Mouse (Mus musculus) testis, postnatal 14 days (tissue): ENCODE results near the gene Chkb.
A peak's percentile ranks its signal among the peaks of the same experiment; 100 is the strongest.
"Not testable (repeated sequence)": the region's sequence is repeated elsewhere in the genome, so short reads cannot be mapped to it uniquely, and the experiment has no call there.

Experiments used
- DNase-seq: peaks from one replicate; pipeline ENCODE4 v3.0.0; 2021; ENCODE audit warnings: low spot score

Gene Chkb

DNA sequence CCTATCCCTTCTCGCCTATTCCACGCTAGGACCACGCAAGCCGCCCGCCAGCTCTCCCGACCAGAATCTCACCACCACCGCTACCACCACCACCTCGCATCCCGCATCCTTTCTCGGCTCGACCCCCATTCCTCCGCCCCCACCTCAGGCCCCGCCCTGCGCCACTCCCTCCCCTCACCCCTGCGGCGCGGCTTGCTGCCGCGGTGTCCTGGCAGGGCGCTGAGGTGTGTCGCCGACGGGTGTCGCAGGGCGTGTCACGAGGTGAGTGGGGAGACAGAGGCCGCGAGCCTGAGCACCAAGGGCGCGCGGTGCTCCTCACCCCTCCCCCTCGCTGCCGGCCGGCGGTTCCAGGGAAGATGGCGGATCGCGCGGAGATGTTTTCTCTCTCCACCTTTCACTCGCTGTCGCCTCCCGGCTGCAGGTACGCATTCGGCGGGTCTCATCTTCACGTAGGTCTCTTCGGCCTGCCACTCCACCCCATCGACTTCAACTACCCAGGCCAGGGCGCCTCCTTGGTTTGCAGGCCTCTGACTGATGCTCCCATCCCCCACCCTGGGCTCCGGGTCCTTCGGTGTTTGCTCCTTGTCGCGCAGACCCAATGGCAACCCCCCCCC, 24.3 kb upstream of the Chkb start, which contains the start of gene Mapk8ip2:
Mapk8ip2 (plus strand) TSS at position 49 of the 614 bp plus-strand sequence.
- peak; percentile 41 for DNase-seq

DNA sequence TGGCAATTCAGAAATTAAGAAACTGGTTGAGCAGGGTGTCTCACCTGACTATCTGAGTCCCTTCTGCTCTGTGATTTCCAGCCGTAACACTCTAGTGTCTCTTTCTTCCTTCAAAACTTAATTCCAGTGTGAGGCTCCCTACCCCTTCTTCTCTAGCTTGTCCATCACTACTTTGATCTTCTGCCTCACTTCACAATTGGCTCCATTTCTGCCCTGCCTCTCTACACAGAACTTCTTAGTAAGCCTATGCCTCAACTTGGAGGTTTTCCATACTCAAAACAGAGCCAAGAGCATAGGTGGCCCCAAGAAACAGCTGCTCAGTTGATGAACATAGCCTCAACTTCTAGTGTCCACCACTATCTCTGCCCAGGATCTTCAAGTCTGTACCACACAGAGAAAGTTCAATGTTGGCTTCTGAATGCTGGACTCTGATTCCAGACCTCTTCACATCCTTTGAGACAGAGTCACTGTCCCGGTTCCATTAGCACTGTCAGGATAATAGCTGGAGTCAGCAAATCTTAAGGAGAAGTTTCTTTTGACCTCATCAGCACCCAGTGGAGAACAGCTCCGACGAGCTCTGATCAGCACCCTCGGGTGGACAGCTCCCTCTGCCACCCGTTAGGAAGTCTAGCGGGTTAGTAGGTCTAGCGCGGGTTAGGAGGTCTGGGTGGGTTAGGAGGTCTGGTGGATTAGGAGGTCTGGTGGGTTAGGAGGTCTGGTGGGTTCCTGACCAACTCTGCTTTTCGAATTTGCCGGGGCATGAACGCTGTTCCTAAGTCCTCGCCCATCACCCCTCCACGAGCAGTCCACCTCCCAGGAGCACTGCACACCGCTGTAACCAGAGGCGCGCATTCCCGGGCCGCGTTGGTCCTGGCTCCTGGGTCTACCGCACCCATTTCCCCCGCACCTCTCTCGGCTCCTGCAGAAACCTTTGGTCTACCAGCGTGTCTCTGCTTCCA, 23.5 kb upstream of the Chkb start:
- peak; percentile 69 for DNase-seq

DNA sequence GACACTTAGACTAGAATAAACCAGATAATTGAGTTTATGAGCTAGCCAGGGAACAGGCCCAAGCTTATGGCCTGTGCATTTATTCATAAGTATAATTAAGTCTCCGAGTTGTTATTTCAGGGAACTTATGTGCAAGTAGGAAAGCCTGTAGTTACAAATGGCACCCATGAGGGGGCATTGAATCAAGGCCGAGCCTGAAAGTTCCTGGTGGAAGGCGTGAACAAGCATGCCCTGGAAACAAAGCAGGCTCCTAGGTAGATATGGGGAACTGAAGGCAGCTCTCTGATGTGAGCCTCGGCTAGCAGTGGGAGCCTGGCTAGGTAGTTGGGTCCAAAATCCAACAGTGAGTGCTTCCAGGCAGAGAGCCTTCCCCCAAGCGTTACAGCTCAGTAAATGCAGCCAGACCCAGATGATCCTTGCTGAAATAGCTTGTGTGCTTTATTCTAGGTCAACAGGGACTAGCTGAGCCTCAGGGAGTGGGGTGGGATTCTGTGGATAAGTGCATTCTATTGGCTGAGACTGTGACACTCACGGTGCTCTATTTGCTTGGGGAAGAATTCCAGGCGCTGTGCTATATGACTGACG, 12.9 kb upstream of the Chkb start:
- DNase-seq, result no peak

DNA sequence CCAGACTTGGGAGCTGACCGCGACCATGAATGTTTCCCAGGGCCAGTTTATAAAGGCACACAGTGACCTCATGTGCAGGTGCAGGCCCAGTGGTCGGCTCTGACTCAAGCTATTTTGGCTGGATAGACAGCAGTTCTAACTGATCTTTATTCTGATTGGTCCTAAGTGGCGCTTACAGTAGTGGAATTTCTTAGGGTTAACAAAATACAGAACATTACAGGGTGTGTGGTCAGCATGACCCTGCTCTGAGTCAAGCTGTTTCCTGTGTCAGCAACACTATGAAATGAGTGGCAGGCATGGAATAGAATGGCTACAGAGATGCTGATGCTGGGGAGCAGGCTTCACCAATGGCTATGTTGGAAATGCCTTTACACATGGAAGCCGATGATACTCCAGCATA, 6.2 kb upstream of the Chkb start:
- DNase-seq, result no peak

DNA sequence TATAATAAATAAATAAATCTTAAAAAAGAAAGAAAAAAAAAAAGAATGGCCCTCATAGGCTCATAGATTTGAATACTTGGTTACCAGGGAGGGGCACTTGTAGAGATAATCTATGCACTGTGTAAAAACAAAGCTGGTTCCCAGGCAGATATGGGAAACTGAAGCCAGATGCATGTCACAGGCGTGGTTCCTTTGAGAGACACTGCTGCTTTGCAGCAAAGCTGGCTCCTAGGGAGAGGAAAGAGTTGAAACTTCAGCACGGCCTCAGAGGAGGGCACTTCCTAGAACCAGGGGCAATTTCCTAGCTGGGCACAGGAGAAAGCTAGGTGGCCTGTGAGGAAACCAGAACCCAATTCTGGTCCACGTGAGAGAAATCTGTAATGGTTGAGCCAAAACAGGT, 4.4 kb upstream of the Chkb start:
- DNase-seq, result no peak

DNA sequence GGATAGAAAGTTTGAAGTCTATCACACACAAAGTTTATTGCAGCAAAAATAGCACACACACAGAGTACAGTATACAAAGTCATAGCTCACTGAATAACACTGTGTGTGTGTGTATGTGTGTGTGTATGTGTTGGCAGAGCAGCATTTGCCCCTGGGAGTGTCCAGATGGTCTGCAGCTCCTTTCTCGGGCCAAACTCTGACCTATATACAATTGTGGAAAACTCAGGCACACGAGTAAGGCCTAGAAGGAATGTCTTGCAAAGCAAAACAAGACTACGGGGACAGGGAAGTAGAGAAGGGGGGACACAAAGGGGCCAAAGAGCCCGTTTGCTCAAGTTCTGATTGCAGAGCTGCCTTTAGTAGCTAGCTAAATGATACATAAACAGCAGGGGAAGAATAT, 3.2 kb upstream of the Chkb start:
- DNase-seq, result no peak

DNA sequence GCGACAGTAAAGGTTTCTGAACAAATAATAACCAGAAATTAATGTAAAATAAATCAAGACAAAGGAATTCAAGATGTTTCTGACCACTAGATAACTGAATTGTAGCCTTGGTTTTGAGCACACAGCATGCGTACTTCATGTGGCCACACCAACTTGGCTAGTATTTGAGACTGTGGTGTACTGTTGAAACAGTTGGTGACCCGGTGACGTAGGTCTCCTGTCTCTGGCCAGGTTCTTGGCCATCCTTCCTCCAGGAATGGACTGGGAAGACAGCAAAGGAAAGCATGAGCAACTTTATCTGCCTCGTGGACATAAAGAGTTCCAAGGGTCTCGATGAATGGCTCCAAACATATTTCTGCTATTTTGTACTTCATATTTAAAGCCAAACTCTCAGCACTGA, 2.1 kb upstream of the Chkb start:
- no peak for DNase-seq

DNA sequence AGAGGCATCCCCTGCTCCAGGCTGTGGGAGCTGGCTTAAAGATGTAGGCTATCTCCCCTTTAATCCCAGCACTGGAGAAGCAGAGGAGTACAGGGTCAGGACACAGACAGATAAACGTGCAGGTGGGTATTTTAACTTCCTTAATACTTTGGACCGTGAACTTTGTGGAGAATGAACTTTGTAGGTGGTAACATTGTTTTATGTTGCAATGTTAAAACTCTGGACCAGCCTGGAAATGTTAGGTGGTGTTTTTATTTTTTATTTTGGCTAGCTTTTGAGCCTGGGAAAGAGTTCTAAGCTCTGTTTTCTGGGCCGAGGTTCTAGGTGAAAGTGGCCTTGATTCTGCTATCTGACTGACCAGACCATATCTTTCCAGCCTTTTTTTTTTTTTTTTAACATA, 1.6 kb upstream of the Chkb start:
- DNase-seq, result no peak

DNA sequence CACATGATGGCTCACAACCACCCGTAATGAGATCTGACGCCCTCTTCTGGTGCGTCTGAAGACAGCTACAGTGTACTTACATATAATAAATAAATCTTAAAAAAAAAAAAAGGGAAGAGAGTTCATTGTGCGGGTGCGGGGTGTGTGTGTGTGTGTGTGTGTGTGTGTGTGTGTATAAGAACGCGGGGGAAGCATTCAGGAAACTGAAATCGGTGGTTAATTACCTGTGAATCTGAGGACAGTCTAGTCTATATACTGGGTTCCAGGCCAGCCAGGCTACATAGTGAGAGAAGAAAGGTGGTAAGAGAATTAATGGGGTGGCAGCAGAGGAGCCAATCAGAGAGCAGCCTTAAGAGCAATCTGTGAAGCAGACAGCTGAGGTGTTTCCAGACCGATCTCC, 1.1 kb upstream of the Chkb start:
- DNase-seq, result not testable (repeated sequence)

DNA sequence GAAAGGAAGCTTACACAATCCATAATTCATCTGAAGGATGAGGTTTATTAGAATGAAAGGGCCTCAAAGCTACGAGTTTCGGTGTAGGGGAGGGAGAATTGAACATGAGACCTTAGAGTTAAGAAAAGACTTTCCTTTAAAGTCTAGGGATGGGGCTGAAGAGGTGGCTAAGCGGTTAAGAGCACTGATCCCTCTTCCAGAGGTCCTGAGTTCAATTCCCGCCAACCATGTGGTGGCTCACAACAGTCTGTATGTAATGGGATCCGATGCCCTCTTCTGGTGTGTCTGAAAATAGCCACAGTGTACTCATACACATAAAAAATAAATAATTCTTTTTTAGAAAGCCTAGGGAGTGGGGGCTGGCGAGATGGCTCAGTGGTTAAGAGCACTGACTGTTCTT, 633 bp upstream of the Chkb start:
- DNase-seq, result no peak

DNA sequence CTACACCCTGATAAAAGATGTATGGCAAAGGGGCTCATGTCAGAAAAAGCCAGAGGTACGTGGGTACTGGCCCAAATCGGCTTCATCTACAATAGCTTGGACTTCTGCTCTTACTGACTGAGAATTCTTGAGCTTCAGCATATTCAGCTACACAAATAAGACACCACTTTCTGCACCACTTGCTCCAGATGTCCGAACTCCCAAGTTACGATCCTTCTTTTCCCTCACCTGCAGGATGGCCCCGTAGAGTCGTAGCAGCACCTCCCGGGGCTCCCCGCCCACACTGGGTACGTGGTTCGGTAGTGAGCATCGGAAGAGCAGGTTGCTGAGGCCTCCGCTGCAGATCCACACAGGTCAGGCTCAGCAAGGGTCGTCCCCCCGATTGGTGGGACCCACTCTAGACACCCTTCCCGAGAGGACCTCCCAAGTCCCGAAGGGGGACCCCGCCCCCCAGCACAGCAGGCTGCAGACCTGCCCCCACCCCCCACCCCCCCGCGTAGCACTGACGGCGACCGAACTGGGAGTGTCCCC, 822 bp downstream of the Chkb start:
- DNase-seq, result no peak

DNA sequence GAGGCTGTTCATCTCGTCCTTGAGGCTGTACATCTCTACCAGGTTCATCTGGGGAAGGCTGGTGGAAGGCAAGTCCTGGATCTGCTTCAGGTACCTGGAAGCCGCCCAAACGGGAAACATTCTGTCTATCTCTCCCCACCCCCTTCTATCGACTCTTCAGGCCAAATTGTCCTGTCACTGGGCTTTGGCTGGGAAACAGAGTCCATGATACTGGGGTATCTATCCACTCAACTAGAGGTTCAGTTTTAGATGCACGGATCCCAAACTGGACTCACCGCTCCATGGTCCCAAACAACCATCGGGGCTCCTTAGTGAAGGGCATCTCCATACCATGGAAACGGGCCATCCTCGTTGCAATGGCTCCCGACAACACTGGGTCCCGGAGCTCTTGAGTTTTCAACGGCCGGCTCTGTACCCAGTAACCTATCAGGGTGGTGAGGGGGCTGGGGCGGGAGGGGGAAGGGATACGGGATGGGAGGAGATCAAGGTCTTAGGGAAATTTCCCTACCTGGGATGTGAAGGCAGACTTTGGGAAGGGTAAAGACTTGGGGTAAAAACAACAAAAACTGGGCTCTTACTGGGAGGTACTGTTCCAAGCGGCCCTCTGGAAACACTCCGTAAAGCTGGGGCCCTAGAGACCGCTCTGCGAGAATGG, 1.4 kb downstream of the Chkb start:
- no peak for DNase-seq

DNA sequence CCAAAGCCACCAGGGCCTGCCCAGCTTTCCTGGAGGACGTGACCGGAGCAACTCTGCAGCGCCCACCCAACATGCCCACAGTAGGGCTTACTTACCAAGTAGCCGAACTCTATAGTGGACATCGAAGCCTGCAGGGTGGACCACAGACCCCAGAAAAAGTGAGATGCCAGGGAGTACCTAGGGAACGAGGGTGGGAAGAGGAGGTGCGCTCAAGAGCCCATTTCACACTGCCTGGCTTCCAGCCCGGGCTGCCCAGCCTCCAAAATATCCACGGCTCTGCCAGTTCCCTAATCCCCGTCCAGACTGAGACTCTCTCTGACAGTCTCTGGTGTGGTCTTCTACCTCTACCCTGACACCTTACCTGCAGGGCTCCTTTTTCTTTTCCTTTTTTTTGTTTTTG, 3.0 kb downstream of the Chkb start:
- DNase-seq, result no peak

DNA sequence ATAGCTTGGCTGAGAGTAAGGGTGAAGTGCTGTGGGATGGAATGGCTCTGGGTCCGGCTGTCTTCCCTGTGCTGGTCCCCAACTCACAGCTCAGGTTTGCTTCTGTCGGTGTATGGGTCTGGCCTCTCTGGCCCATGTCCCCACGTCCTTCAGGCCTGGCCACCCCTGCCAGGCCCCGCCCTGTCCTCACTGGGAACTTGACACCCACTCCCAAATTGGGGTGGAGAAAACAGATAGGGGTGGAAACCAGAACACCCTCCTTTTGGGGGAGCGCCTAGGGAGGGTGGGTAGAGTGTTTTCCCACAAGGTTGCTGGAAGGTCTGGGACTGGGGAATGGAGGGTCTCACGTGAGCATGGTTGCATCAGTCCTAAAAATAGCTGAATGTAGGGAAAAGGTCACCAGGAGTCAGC, 4.0 kb downstream of the Chkb start, which contains the start of gene Cpt1b:
Cpt1b (minus strand) TSS at position 153 of the 411 bp plus-strand sequence.
- no peak for DNase-seq

DNA sequence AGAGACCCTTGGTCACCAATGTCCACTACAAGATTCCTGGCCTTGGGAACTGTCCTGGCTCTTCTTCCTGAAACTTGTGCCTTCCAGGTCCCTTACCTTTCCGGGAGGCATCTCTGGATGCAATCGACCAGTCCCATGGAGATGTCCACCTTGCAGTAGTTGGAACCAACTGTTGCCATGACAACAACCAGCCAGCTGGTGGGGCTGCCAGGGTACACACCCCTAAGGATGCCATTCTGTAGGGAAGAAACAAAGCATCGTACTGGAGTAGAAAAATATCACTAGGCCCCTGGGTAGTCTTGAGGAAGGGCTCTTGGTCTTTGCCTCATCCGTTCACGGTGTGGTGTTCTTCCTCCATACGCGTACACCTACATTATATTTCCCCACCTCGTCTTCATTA, 5.1 kb downstream of the Chkb start:
- no peak for DNase-seq

DNA sequence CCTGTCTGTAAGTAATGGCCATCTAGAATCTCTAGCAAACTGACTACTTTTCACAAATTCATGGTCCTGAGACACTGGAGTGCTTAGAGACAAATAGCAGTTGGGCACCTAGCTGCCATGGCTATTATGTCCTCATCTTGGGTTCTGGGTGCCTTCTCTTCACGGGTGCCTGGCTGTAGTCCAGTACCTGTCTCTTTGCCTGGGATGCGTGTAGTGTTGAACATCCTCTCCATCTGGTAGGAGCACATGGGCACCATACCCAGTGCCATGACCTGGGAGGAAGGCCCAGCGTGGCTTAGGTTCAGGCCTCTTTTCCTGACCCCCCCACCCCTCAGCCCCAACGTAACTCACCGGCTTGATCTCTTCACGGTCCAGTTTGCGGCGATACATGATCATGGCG, 7.8 kb downstream of the Chkb start:
- DNase-seq, result no peak

DNA sequence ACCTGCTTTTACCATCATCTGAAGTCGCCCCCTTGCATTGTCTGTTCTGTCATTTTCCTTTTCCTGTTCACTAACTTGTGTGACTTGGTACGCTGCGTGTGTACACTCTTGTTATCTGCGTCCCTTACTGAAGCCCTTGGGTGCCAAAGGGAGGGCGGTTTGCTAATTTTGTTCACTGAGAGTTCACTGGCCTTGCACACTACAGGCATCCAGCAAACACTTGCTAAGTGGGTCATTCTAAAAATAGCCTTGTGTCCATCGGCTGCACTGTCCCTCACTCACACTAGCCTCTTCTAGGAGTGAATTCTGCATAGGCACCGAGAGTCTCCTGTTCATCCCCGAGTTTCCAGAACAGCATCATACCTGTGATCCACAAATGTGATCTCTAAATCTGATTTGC, 14.4 kb downstream of the Chkb start:
- no peak for DNase-seq

DNA sequence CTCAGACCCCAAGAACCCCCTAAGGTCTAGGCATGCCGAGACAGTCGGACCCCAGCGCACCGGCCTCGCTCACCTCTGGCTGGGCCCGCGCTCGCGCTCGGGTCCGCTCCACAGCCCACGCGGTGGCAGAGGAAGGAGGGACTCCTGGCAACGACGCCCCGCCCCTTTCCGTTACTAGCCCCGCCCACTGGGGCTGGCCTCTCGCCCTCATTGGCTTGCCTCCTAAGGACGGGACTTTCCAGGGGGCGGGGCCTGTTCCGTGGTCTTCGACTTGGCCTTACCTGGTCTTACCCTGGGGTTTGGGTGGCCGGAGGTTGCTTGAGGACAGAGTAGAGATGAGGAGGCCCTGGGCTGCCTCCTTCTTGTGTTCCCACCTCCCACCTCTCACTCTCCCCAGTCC, 19.6 kb downstream of the Chkb start, which contains the start of gene Syce3:
Syce3 (minus strand) TSS at position 386 of the 400 bp plus-strand sequence.
- peak; percentile 97 for DNase-seq

DNA sequence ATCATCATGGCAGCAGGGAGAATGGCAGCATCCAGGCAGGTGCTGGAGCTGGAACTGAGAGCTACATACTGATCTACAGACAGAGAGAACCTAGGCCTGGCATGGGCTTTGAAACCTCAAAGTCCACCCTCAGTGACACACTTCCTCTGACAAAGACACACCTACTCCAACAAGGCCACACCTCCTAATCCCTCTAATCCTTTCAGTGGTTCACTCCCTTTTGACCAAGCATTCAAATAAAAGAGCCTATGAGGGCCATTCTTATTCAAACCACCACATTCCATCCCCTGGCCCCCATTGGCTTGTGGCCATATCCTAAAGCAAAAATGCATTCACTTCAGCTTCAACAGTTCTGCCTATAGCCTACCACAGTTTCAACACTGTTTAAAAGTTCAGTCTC, 23.0 kb downstream of the Chkb start:
- no peak for DNase-seq

DNA sequence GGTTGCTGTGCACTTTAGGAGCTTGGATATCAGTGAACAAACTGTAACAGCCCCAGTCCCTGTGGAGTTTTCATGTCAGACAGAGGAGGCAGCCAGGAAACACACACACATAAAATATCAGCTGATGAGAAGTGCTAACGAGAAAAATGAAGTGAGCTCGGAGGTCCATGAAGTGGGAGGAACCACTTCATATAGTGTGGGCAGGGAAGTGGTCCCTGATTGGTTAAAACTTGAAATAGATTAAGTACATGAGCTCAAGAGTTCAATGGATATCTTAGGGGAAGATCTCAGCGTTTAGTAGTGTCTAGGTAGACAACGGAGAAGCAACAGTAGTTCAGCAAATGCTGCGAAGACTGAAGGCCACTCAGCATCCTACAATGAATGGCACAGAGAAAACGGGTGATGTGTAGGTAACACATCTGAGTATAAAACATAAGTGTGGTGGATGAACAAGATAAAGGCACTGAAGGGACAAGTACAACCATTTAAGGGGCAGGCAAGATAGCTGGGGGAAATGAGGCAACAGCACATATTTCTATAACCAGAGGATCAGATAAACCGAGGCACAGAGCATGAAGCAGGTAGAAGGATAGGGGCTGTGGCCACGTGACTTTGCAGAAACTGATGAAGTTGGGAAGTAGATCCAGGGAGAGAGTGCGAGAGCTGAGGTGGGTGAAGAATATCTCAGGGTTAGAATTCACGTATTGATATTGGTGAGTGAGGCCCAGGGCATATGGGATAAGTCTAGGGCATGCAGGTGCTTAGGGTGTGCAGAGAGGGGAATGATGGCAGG, 24.7 kb downstream of the Chkb start:
- DNase-seq, result no peak

DNA sequence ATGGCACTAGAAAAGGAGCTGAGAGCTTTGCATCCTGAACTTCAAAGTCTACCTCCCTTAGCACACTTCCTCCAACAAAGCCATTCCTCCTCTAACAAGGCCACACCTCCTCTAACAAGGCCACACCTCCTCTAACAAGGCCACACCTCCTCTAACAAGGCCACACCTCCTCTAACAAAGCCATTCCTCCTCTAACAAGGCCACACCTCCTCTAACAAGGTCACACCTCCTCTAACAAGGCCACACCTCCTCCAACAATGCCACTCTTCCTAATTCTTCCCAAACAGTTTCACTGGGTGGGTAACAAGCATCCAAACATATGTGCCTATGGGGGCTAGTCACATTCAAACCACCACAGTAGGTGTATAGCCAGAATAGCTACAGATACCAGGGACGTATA, 27.2 kb downstream of the Chkb start:
- DNase-seq, result no peak
